Mouse (Mus musculus): ENCODE results near the gene Vax2. TPM values are rescaled to one million over a fixed set of nuclear protein-coding genes. Genes with fewer than 3 reads are reported as not detected.

The Vax2 gene
- polyA plus RNA-seq, 1 experiment = 0.07 TPM

- TF ChIP-seq CTCF (IDR thresholded peaks at IDR 0.05; ENCODE audit: borderline replicate concordance, extremely low read depth, insufficient read depth, insufficient read length) (no peak), POLR2A (IDR thresholded peaks at IDR 0.05; ENCODE audit: borderline replicate concordance, extremely low read depth, insufficient read depth, insufficient read length, poor library complexity, severe bottlenecking) (no peak)
- no peak for DNase-seq (ENCODE audit: low read depth)
Measured at GRCm38 (mm10) chr6:83768485-83768884, 57.4 kb downstream of the Vax2 start.

DNA sequence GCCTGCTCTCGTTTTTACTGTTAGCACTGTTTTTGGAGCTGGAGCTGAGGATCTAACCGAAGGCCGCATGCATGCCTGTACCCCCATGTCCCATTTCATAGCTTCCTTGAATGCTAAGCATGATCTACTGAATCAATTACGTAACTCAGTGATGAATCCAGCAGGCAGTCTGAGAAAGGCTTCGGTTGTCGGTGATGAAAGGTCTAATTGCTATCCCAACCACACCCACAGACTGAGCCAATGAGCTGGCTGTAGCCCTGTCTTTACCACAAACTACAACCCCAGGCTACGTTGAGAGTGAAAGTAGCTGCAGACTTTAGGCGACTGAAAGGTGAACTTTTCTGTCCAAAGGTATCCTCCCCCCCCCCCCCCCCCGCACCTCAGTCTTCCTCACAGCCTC, 63.1 kb downstream of the Vax2 start:
- no peak for DNase-seq (ENCODE audit: low read depth)
- TF ChIP-seq POLR2A (IDR thresholded peaks at IDR 0.05; ENCODE audit: borderline replicate concordance, extremely low read depth, insufficient read depth, insufficient read length, poor library complexity, severe bottlenecking) (no peak), CTCF (IDR thresholded peaks at IDR 0.05; ENCODE audit: borderline replicate concordance, extremely low read depth, insufficient read depth, insufficient read length) (no peak)

DNA sequence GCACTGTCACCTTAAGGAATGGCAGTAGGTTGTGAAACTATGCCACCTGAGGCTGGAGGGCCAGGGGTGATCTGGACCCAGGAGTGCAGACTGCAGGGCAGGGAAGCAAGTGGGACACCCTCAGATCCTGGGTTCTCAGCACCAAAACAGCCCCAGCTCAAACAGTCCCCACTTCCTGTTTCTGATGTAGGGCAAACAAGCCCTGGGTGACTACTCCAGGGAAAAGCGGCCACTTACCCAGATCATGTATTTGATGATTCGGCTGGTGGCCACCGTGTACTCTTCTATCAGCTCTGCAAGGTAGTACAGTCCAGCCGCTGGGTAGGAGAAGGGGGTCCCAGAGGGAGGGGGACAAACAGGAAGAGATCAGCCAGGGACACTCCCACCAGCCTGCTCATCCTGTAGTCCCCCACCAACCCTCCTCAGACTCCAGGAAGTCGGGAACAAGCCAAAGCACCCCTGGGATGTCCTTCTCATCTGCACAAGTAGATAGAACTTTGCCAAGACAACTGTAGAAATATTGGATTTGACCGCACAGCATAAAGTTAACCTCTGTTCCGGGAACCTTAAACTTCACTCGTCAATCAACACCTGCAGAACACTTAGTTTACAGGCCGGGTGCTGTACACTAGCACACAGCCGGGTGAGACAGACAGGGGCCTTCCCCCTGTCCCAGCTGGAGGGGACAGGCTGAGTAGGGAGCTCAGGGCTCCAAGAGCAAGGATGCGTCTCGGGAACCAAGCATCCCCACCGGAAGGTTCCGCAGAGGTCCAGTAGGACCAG, 63.9 kb downstream of the Vax2 start:
- TF ChIP-seq POLR2A (IDR thresholded peaks at IDR 0.05; ENCODE audit: borderline replicate concordance, extremely low read depth, insufficient read depth, insufficient read length, poor library complexity, severe bottlenecking) (no peak), CTCF (IDR thresholded peaks at IDR 0.05; ENCODE audit: borderline replicate concordance, extremely low read depth, insufficient read depth, insufficient read length) (no peak)
- DNase-seq (ENCODE audit: low read depth) = peak; percentile 46

- TF ChIP-seq CTCF (IDR thresholded peaks at IDR 0.05; ENCODE audit: borderline replicate concordance, extremely low read depth, insufficient read depth, insufficient read length) (peak; percentile 82), POLR2A (IDR thresholded peaks at IDR 0.05; ENCODE audit: borderline replicate concordance, extremely low read depth, insufficient read depth, insufficient read length, poor library complexity, severe bottlenecking) (peak; percentile 97)
- peak; percentile 96 for DNase-seq (ENCODE audit: low read depth)
Measured at GRCm38 (mm10) chr6:83775638-83776293, 64.7 kb downstream of the Vax2 start, which contains the start of gene Tex261. Tex261 (minus strand) TSS chr6:83775813.

DNA sequence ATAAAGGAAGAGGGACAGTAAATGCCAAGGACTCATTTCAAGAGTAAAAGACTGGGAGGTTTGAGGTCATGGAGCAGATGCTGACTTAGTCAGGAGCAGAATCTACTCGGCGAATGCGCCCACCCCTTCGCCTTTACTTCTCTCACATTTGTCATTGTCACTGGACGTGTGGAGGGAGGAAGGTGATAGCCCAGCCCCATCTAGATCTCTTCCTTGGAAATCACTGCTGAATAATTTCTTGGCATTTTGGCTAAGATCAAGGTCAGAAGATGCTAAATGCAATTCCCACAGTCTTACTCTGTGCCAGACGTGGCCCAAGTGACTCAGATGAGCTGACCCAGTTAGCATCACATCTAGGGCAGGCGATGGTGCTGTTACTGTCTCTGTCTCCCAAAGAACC, 67.2 kb downstream of the Vax2 start:
- no peak for TF ChIP-seq POLR2A (IDR thresholded peaks at IDR 0.05; ENCODE audit: borderline replicate concordance, extremely low read depth, insufficient read depth, insufficient read length, poor library complexity, severe bottlenecking)
- TF ChIP-seq CTCF (IDR thresholded peaks at IDR 0.05; ENCODE audit: borderline replicate concordance, extremely low read depth, insufficient read depth, insufficient read length) = no peak
- DNase-seq (ENCODE audit: low read depth) = no peak

GRCm38 (mm10) chr6:83779026-83779425, 68.0 kb downstream of the Vax2 start:
- DNase-seq (ENCODE audit: low read depth) = peak; percentile 61

DNA sequence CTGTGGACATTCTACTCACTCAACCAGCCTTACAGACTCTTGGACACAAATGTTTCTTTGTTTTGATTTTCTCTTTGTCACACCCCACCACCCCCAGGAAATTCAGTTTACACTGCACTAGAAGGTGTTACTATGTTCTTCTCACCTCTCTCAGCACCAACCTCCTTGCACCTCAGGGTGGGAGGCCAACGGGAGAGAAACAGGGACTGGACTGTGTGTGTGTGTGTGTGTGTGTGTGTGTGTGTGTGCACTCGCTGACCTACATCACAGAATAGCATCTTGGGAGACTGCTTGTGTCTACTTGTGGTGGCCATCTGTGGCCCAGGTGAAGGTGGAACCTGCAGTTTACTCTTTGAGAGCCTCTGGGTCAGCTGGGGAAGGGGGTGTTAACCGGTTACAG, 75.4 kb downstream of the Vax2 start:
- no peak for TF ChIP-seq CTCF (IDR thresholded peaks at IDR 0.05; ENCODE audit: borderline replicate concordance, extremely low read depth, insufficient read depth, insufficient read length)
- TF ChIP-seq POLR2A (IDR thresholded peaks at IDR 0.05; ENCODE audit: borderline replicate concordance, extremely low read depth, insufficient read depth, insufficient read length, poor library complexity, severe bottlenecking) = no peak
- DNase-seq (ENCODE audit: low read depth) = no peak

More at GRCm38 (mm10) chr6:83779026-83779425, 68.0 kb downstream of the Vax2 start:
- peak; percentile 81 for TF ChIP-seq CTCF (IDR thresholded peaks at IDR 0.05; ENCODE audit: borderline replicate concordance, extremely low read depth, insufficient read depth, insufficient read length)
- no peak for TF ChIP-seq POLR2A (IDR thresholded peaks at IDR 0.05; ENCODE audit: borderline replicate concordance, extremely low read depth, insufficient read depth, insufficient read length, poor library complexity, severe bottlenecking)

Other genes with a start within 250 kb of the Vax2 start
- gene Dguok, start 204.3 kb upstream of the Vax2 start, polyA plus RNA-seq (2012; rRNA removed) = 66.6 and 91.6 TPM in 2 replicates
- gene Actg2, start 175.0 kb upstream of the Vax2 start, polyA plus RNA-seq (2012; rRNA removed) = 1.5 and 1.9 TPM in 2 replicates
- 41.8 and 44.1 TPM in 2 replicates for gene Stambp, start 138.5 kb upstream of the Vax2 start, polyA plus RNA-seq (2012; rRNA removed)
- not detected in 2 replicates for gene Clec4f, start 55.1 kb upstream of the Vax2 start, polyA plus RNA-seq (2012; rRNA removed)
- gene Cd207, start 33.4 kb upstream of the Vax2 start, polyA plus RNA-seq (2012; rRNA removed) = 0.04 TPM in 1 of 2 replicates, not detected in the other
- 0.08 and 0.26 TPM in 2 replicates for gene Atp6v1b1, start 31.7 kb downstream of the Vax2 start, polyA plus RNA-seq (2012; rRNA removed)
- gene Ankrd53, start 51.4 kb downstream of the Vax2 start, polyA plus RNA-seq (2012; rRNA removed) = not detected in 2 replicates
- 51.3 and 69.0 TPM in 2 replicates for gene Tex261, start 64.5 kb downstream of the Vax2 start, polyA plus RNA-seq (2012; rRNA removed)
- gene Nagk, start 83.7 kb downstream of the Vax2 start, polyA plus RNA-seq (2012; rRNA removed) = 46.3 and 53.0 TPM in 2 replicates
- gene Paip2b, start 120.5 kb downstream of the Vax2 start, polyA plus RNA-seq (2012; rRNA removed) = 49.4 and 50.8 TPM in 2 replicates
- 62.6 and 75.9 TPM in 2 replicates for gene Zfp638, start 155.8 kb downstream of the Vax2 start, polyA plus RNA-seq (2012; rRNA removed)